Mouse (Mus musculus): ENCODE results near the gene Fscn2. TPM values are rescaled to one million over a fixed set of nuclear protein-coding genes. Genes with fewer than 3 reads are reported as not detected.

Gene Fscn2
- polyA plus RNA-seq, 1 experiment from 2014 or later = 0.57 TPM

DNA sequence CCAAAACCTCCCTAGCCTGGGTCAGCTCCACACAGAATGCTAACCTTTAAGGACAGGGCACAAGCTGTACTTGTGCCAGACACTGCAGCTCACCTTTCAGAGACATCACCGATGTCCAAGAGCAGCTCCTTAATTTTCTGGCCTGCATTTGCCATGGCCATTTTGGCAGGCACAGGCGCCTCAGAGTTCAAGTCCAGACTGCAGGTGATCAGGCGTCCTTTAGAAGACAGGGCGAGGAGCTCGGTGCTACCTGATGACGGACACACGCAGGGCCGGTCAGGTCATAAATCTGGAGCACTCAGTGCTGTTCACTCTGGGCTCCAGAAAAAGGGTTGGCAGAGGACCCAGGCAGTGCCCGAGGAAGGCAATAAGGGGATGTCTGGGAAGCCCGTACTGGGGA lies 14.0 kb downstream of the Fscn2 start:
- Histone ChIP-seq H3K9ac (no peak overlapping the region), H3K27ac (ENCODE audit: low read depth) (no peak overlapping the region), H3K9me3 (ENCODE audit: low read depth, low read length) (no peaks in the 10 kb centered on the region), H3K4me1 (ENCODE audit: insufficient read depth) (peaks cover 5% of the 10 kb centered on the region), H3K4me2 (no peak overlapping the region), H3K36me3 (ENCODE audit: insufficient read depth) (peaks cover 64% of the 10 kb centered on the region), H3K4me3 (ENCODE audit: low read depth, low read length) (no peak overlapping the region), H3K27me3 (ENCODE audit: insufficient read depth, low read length) (no peaks in the 10 kb centered on the region)
- no peak for TF ChIP-seq CTCF (IDR thresholded peaks at IDR 0.05; ENCODE audit: low read depth)
- DNase-seq = no peak
- no peak for ATAC-seq (ENCODE audit: insufficient read depth)
- WGBS = 91% methylated on average over 10 of the region's 10 CpGs

DNA sequence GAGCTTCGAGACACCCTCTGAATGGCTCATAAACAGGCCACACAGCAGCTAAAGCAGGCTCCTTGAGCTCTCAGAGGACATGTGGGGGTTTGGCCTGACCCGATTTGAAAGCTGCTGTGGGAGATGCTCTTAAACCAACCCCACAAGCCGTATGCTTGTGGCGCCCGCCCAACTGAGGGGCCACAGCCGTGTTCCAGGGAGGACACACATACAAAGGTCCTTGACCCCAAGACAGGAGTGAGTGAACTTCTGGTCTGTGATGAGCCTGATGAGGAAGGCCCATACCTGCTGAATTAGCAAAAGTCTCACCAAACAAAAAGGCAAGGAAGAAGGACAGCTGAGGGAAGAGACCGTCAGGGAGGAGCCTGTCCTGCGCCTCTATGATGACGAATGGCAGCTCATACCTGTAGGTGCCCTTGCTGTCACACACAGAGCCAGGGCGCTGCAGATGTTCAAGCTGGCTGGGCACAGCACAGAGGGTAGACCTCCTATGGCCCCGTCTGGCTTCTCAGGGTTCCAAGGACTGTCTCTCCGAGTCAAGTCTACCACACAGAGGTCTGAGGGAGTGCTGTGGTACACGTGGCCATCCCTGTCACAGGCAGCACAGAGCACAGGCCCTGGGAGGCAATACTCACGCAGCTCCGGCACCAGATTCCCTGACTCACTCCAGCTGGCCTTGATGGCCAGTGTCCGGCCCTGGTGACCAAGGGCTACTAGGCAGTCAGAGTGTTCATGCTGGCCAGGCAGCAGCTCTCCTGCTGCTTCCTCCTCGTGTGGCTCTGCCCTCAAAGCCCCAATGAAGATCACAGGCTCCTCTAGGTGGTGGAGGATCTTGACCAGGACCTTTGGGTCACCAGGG lies 15.2 kb downstream of the Fscn2 start:
- Histone ChIP-seq H3K27me3 (ENCODE audit: insufficient read depth, low read length) (no peaks in the 10 kb centered on the region), H3K9me3 (ENCODE audit: low read depth, low read length) (no peaks in the 10 kb centered on the region), H3K4me1 (ENCODE audit: insufficient read depth) (peaks cover 5% of the 10 kb centered on the region), H3K9ac (no peak overlapping the region), H3K36me3 (ENCODE audit: insufficient read depth) (peaks cover 71% of the 10 kb centered on the region), H3K4me3 (ENCODE audit: low read depth, low read length) (no peak overlapping the region), H3K27ac (ENCODE audit: low read depth) (no peak overlapping the region), H3K4me2 (peak overlapping the region; percentile 96; the same call in 1 of the 2 replicates)
- no peak for TF ChIP-seq CTCF (IDR thresholded peaks at IDR 0.05; ENCODE audit: low read depth)
- DNase-seq = no peak
- WGBS = 82% methylated on average over 17 of the region's 17 CpGs
- ATAC-seq (ENCODE audit: insufficient read depth) = no peak

DNA sequence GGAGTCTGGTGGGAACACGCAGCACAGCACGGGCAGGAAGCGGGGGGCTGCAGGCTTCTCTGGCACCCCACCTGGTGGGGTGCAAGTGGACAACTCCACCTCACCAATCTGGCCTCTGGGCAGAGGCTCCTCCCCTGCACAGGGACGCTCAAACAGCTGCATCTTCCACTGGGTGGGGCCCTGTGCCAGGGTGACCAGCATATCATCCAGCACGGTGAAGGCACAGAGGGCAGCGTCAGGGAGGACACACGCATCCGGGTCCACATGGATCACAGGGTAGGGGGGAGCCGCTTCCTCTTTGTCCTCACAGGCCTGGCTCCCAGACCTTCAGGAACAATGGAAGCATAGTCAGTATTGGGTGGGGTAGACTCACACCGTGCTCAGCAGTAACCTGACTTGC lies 16.0 kb downstream of the Fscn2 start:
- TF ChIP-seq CTCF (IDR thresholded peaks at IDR 0.05; ENCODE audit: low read depth) = no peak
- peak overlapping the region; percentile 69; the same call in 1 of the 2 replicates for H3K9ac ChIP-seq
- DNase-seq (no peak), ATAC-seq (ENCODE audit: insufficient read depth) (no peak)
- H3K36me3 ChIP-seq (ENCODE audit: insufficient read depth) = peaks cover 71% of the 10 kb centered on the region
- H3K27me3 ChIP-seq (ENCODE audit: insufficient read depth, low read length) = no peaks in the 10 kb centered on the region
- H3K9me3 ChIP-seq (ENCODE audit: low read depth, low read length) = no peaks in the 10 kb centered on the region
- H3K27ac ChIP-seq (ENCODE audit: low read depth) = no peak overlapping the region
- H3K4me3 ChIP-seq (ENCODE audit: low read depth, low read length) = peak overlapping the region; percentile 79
- peak overlapping the region; percentile 96 for H3K4me2 ChIP-seq
- 67% methylated on average over 10 of the region's 10 CpGs for WGBS
- H3K4me1 ChIP-seq (ENCODE audit: insufficient read depth) = peaks cover 5% of the 10 kb centered on the region

DNA sequence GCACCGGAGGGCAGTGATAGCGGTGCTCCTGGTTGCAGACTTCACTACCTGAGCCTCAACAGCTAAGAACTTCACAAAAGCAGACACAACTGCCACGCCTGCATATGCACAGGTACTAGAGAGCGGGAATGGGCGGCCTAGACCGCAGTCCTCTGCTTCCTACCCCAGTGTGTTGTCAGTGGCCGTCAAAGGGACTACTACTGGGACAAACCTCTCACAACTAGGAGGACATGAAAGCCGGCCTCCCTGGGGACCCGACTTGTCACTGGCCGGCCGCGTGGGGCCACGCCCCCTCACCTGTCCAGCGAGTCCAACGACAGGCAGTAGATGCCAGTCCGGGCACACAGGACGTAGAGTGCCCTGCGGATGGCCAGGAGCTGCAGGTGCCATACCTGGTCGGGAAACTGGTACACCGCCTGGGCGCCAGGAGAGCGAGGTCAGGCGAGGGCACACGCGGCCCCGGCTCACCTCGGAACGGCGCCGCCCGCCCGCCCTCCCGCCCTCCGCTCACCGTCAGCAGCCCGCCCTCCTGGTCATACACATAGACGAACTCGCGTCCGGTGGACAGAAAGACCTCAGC lies 16.8 kb downstream of the Fscn2 start:
- H3K27ac ChIP-seq (ENCODE audit: low read depth) = no peak overlapping the region
- DNase-seq = peak; percentile 40
- H3K36me3 ChIP-seq (ENCODE audit: insufficient read depth) = peaks cover 71% of the 10 kb centered on the region

DNA sequence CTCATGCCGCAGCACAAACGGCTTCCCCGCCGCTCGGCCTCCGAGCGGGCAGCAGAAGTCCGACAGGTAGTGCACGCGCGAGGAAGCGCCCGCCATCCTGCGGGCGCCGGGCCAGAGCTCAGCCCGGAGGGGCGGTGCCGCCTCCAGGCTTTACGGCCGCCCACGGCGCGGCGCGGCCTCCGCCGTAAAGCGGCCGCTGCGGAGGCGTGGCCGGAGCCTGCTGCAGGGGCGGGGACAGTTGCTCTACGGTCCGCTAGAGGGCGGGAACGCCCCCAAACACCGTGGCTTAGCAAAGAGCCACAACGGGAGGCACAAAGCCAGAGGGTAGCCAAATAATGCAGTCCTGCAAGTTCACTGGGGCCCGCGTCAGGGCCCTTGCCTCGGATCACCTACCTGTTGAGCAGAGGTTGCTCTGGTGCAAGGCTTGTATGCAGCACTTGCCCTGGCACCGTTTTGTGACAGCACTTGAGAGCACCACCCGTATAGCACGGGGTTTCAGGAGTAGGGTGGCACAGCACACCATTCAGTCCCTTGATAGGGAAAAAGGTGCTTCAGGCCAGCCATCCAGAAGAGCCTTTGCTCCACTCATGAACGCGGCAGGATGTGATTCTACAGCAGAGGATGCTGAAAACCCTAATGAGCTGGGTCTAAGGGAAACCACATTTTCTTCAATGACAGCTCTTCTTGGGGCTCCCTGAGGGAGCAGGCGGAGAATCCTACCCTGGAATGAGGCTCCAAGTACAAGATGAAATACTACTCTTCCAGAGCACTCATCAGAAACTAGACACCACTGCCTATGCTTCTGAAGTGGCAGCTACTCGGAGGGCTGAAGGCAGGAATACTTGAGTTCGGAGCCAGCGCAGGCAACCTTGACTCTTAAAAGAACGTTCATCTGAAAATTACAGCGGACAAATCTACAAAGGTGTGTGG lies 17.5 kb downstream of the Fscn2 start, which contains the start of gene Faap100:
TSS of gene Faap100 (minus strand) at position 154 of the 930 bp plus-strand sequence.
- Histone ChIP-seq H3K36me3 (ENCODE audit: insufficient read depth) (peaks cover 71% of the 10 kb centered on the region), H3K9me3 (ENCODE audit: low read depth, low read length) (no peaks in the 10 kb centered on the region), H3K4me1 (ENCODE audit: insufficient read depth) (peaks cover 5% of the 10 kb centered on the region), H3K9ac (peak within 1 kb of the TSS; percentile 69), H3K4me2 (peak within 1 kb of the TSS; percentile 96), H3K27me3 (ENCODE audit: insufficient read depth, low read length) (no peaks in the 10 kb centered on the region), H3K4me3 (ENCODE audit: low read depth, low read length) (peak within 1 kb of the TSS; percentile 79), H3K27ac (ENCODE audit: low read depth) (peak within 1 kb of the TSS; percentile 83)
- 7% methylated on average over 54 of the region's 54 CpGs for WGBS
- TF ChIP-seq CTCF (IDR thresholded peaks at IDR 0.05; ENCODE audit: low read depth) = peak; percentile 66
- DNase-seq (peak; percentile 98), ATAC-seq (ENCODE audit: insufficient read depth) (peak; percentile 87)

More for the DNA sequence above, 16.8 kb downstream of the Fscn2 start:
- Histone ChIP-seq H3K4me3 (ENCODE audit: low read depth, low read length) (peak overlapping the region; percentile 79), H3K9ac (peak overlapping the region; percentile 69), H3K4me1 (ENCODE audit: insufficient read depth) (peaks cover 5% of the 10 kb centered on the region), H3K9me3 (ENCODE audit: low read depth, low read length) (no peaks in the 10 kb centered on the region), H3K27me3 (ENCODE audit: insufficient read depth, low read length) (no peaks in the 10 kb centered on the region), H3K4me2 (peak overlapping the region; percentile 96)
- WGBS = 3% methylated on average over 38 of the region's 40 CpGs
- no peak for TF ChIP-seq CTCF (IDR thresholded peaks at IDR 0.05; ENCODE audit: low read depth)
- peak; percentile 42 for ATAC-seq (ENCODE audit: insufficient read depth)

DNA sequence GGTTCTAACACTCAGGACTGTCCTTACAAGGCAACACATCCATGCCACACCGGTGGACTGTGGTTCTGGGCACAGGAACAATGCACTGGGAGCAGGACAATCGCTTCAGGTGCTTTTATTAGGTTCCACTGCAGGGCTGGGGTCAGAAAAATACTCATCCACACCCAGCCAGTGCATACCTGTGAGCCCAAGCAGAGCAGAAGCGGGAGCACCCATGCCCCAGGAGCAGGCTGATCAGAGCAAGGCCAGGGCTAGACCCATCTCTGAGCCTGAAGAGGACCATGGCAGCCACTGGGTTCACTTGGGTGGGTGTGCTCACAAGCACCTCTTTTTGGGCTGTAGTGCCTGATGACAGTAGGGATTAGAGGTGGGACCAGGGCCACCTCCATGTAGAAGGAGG lies 18.9 kb downstream of the Fscn2 start:
- DNase-seq = no peak
- H3K27ac ChIP-seq (ENCODE audit: low read depth) = no peak overlapping the region
- WGBS = 83% methylated on average over 3 of the region's 3 CpGs
- H3K36me3 ChIP-seq (ENCODE audit: insufficient read depth) = peaks cover 71% of the 10 kb centered on the region
- H3K4me3 ChIP-seq (ENCODE audit: low read depth, low read length) = no peak overlapping the region
- peaks cover 5% of the 10 kb centered on the region for H3K4me1 ChIP-seq (ENCODE audit: insufficient read depth)
- H3K9ac ChIP-seq = no peak overlapping the region
- no peaks in the 10 kb centered on the region for H3K27me3 ChIP-seq (ENCODE audit: insufficient read depth, low read length)
- H3K4me2 ChIP-seq = no peak overlapping the region
- ATAC-seq (ENCODE audit: insufficient read depth) = no peak
- no peaks in the 10 kb centered on the region for H3K9me3 ChIP-seq (ENCODE audit: low read depth, low read length)
- no peak for TF ChIP-seq CTCF (IDR thresholded peaks at IDR 0.05; ENCODE audit: low read depth)

All from lung, embryonic 14.5 days (tissue).